Mouse (Mus musculus) lung, adult 2 months (tissue): ENCODE results near the gene Gtf2a2.

Experiments used
- CTCF ChIP-seq: fragments of 200-500 bp; IDR thresholded peaks from 2 replicates; pipeline ENCODE4 v1.5.1; 2011; ENCODE audit warnings: mild to moderate bottlenecking, low read length, control low read depth; ENCODE audit not compliant: insufficient read depth
- POLR2A ChIP-seq: fragments of 200-500 bp; IDR thresholded peaks from 2 replicates; pipeline ENCODE4 v1.6.1; 2011; ENCODE audit warnings: low read depth, mild to moderate bottlenecking, control low read depth, low read length, borderline replicate concordance; ENCODE audit errors: extremely low read depth

DNA sequence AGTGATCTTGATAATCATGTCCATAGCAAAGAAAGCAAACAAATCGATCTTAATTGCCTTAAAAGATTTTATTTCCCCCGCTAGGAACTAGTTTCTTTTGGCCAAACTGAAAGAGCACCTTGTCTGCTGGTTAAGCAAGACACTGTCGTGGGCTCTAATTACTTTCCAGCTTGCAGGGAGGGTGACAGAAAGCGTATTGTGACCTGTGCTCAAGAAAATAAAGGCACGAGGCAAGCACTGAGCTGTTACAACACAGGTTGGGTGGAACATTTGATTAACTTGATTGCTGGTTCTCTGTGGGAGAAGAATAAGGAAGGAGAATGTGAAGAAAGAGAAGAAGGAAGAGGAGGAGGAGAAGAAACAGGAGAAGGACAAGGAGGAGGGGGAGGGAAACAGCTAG is 35.9 kb downstream of the Gtf2a2 start:
- no peak for TF ChIP-seq POLR2A
- TF ChIP-seq CTCF, result no peak
